Mouse (Mus musculus): ENCODE results near the gene Elp5. TPM values are rescaled to one million over a fixed set of nuclear protein-coding genes. Genes with fewer than 3 reads are reported as not detected.
A peak's percentile ranks its signal among the peaks of the same experiment; 100 is the strongest.

Elp5 gene
- polyA plus RNA-seq, 1 experiment from 2014 or later = 112 TPM

- 48% methylated on average over 1 of the region's 1 CpGs for WGBS
- H3K9ac ChIP-seq = no peak overlapping the region
- peaks cover 18% of the 10 kb centered on the region for H3K4me1 ChIP-seq
- no peak overlapping the region for H3K4me3 ChIP-seq (replicated peaks)
- H3K27ac ChIP-seq (replicated peaks) = no peak overlapping the region
- no peak for ATAC-seq (ENCODE audit: insufficient number of reproducible peaks, low FRiP score, low TSS enrichment, low read depth)
- H3K36me3 ChIP-seq = no peaks in the 10 kb centered on the region
- no peak overlapping the region for H3K4me2 ChIP-seq (replicated peaks)
- no peaks in the 10 kb centered on the region for H3K27me3 ChIP-seq
- no peaks in the 10 kb centered on the region for H3K9me3 ChIP-seq (replicated peaks)
These were observed 30.0 kb downstream of the Elp5 start for GRCm38 (mm10) chr11:69952274-69952673.

DNA sequence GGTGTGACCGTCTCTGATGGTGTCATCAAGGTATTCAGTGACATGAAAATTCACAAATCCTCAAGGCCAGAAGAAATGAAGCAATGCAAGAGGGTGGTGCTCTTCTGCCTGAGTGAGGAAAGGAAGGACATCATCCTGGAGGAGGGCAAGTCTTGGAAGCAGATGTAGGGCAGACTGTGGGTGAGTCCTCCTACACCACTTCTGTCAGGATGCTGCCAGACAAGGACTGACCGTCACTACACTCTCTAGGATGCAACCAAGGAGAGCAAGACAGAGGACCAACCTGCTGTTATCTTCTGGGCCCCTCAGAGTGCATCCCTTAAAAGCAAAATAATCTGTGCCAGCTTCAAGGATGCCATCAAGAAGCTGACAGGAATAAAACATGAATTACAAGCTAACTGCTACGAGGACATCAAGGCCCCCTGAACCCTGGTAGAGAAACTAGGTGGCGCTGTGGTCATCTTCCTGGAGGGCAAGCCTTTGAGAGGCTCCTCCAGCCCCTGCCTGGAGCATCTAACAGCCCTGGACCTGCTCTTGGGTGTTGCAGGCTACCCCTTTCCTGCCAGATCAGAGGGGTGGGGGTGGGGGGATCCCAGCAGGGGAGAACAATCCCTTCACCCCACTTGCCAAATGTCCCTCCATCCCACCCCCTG is 31.4 kb downstream of the Elp5 start:
- Histone ChIP-seq H3K4me3 (replicated peaks) (no peak overlapping the region), H3K27me3 (no peaks in the 10 kb centered on the region), H3K9ac (no peak overlapping the region), H3K4me2 (replicated peaks) (no peak overlapping the region), H3K27ac (replicated peaks) (no peak overlapping the region), H3K4me1 (peaks cover 32% of the 10 kb centered on the region), H3K9me3 (replicated peaks) (no peaks in the 10 kb centered on the region), H3K36me3 (no peaks in the 10 kb centered on the region)
- 40% methylated on average over 4 of the region's 4 CpGs for WGBS
- ATAC-seq (ENCODE audit: insufficient number of reproducible peaks, low FRiP score, low TSS enrichment, low read depth) = no peak

GRCm38 (mm10) chr11:69948763-69949150 is 33.6 kb downstream of the Elp5 start:
- WGBS = 0% methylated on average over 14 of the region's 14 CpGs
- H3K27ac ChIP-seq (replicated peaks) = peak overlapping the region; percentile 85
- H3K36me3 ChIP-seq = peaks cover 17% of the 10 kb centered on the region
- no peaks in the 10 kb centered on the region for H3K27me3 ChIP-seq
- peak; percentile 66 for ATAC-seq (ENCODE audit: insufficient number of reproducible peaks, low FRiP score, low TSS enrichment, low read depth)
- H3K4me2 ChIP-seq (replicated peaks) = peak overlapping the region; percentile 81
- peaks cover 34% of the 10 kb centered on the region for H3K4me1 ChIP-seq
- peak overlapping the region; percentile 53 for H3K4me3 ChIP-seq (replicated peaks)
- no peak overlapping the region for H3K9ac ChIP-seq
- no peaks in the 10 kb centered on the region for H3K9me3 ChIP-seq (replicated peaks)

GRCm38 (mm10) chr11:69948066-69948762 is 34.1 kb downstream of the Elp5 start, which contains the start of gene Slc2a4:
Slc2a4 (minus strand) TSS chr11:69948188.
- Histone ChIP-seq H3K4me1 (peaks cover 34% of the 10 kb centered on the region), H3K9ac (peak within 1 kb of the TSS; percentile 26), H3K4me2 (replicated peaks) (peak within 1 kb of the TSS; percentile 81), H3K27ac (replicated peaks) (peak within 1 kb of the TSS; percentile 85), H3K9me3 (replicated peaks) (no peaks in the 10 kb centered on the region), H3K4me3 (replicated peaks) (peak within 1 kb of the TSS; percentile 53), H3K36me3 (peaks cover 20% of the 10 kb centered on the region), H3K27me3 (no peaks in the 10 kb centered on the region)
- peak; percentile 92 for ATAC-seq (ENCODE audit: insufficient number of reproducible peaks, low FRiP score, low TSS enrichment, low read depth)
- WGBS = under 1% methylated on average over 33 of the region's 34 CpGs

- Histone ChIP-seq H3K27ac (replicated peaks) (peak overlapping the region; percentile 85), H3K4me1 (peaks cover 34% of the 10 kb centered on the region), H3K9ac (peak overlapping the region; percentile 26; the same call in 1 of the 2 replicates), H3K27me3 (no peaks in the 10 kb centered on the region), H3K36me3 (peaks cover 24% of the 10 kb centered on the region), H3K9me3 (replicated peaks) (no peaks in the 10 kb centered on the region), H3K4me2 (replicated peaks) (peak overlapping the region; percentile 81), H3K4me3 (replicated peaks) (peak overlapping the region; percentile 53)
- under 1% methylated on average over 29 of the region's 29 CpGs for WGBS
- peak; percentile 11; the same call in 1 of the 2 replicates for ATAC-seq (ENCODE audit: insufficient number of reproducible peaks, low FRiP score, low TSS enrichment, low read depth)
These were observed 34.8 kb downstream of the Elp5 start for GRCm38 (mm10) chr11:69947337-69948065.

DNA sequence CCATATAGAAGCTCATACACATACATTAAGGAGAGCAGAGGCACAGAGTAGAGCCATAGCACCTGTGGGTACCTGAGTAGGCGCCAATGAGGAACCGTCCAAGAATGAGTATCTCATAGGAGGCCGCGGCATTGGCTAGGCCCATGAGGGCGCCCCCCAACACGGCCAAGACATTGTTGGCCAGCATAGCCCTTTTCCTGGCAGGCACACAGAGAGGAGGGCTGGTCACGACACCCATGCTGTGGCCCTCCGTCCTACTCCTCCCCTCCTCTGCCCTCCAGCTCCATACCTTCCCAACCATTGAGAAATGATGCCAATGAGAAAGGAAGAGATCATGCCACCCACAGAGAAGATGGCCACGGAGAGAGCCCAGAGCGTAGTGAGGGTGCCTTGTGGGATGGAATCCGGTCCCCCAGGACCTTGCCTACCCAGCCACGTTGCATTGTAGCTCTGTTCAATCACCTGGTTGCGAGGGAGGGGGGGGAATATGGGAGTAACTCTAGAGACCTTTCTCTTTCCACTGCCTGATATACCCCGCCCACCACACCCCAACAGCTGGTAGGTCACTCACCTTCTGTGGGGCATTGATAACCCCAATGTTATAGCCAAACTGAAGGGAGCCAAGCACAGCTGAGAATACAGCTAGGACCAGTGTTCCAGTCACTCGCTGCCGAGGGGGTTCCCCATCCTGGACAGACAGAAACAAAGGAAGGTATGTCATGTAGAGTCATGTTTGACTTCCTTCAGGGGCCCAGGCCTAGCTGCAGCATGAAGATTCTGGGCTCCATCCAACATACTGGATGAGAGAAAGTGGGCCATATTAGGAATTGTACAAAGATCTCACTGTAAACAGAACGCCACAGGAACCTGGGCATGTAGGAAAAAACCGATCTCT is 36.1 kb downstream of the Elp5 start:
- ATAC-seq (ENCODE audit: insufficient number of reproducible peaks, low FRiP score, low TSS enrichment, low read depth) = no peak
- Histone ChIP-seq H3K27me3 (no peaks in the 10 kb centered on the region), H3K27ac (replicated peaks) (no peak overlapping the region), H3K36me3 (peaks cover 24% of the 10 kb centered on the region), H3K4me3 (replicated peaks) (peak overlapping the region; percentile 53), H3K4me1 (peaks cover 34% of the 10 kb centered on the region), H3K4me2 (replicated peaks) (peak overlapping the region; percentile 81), H3K9ac (no peak overlapping the region), H3K9me3 (replicated peaks) (no peaks in the 10 kb centered on the region)
- whole genome bisulfite sequencing = 84% methylated on average over 18 of the region's 18 CpGs

DNA sequence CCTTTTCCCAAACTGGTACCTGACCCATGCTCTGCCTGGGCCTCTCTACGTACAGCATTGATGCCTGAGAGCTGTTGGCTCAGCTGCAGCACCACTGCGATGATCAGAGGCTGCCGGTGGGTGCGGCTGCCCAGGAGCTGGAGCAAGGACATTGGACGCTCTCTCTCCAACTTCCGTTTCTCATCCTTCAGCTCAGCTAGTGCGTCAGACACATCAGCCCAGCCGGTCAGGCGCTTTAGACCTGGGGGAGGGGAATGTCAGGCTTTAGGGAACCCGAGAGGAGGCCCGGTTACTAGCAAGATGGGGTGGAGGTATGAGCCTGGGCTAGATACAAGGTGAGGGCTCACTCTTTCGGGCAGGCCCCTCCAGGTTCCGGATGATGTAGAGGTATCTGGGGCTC is 37.1 kb downstream of the Elp5 start:
- Histone ChIP-seq H3K4me2 (replicated peaks) (no peak overlapping the region), H3K27ac (replicated peaks) (no peak overlapping the region), H3K4me1 (peaks cover 34% of the 10 kb centered on the region), H3K27me3 (no peaks in the 10 kb centered on the region), H3K4me3 (replicated peaks) (no peak overlapping the region), H3K36me3 (peaks cover 24% of the 10 kb centered on the region), H3K9me3 (replicated peaks) (no peaks in the 10 kb centered on the region), H3K9ac (no peak overlapping the region)
- 74% methylated on average over 13 of the region's 13 CpGs for WGBS
- ATAC-seq (ENCODE audit: insufficient number of reproducible peaks, low FRiP score, low TSS enrichment, low read depth) = no peak

GRCm38 (mm10) chr11:69940962-69941361 is 41.4 kb downstream of the Elp5 start:
- H3K27ac ChIP-seq (replicated peaks) = no peak overlapping the region
- no peak overlapping the region for H3K9ac ChIP-seq
- H3K4me1 ChIP-seq = peaks cover 31% of the 10 kb centered on the region
- 81% methylated on average over 4 of the region's 4 CpGs for WGBS
- H3K9me3 ChIP-seq (replicated peaks) = no peaks in the 10 kb centered on the region
- ATAC-seq (ENCODE audit: insufficient number of reproducible peaks, low FRiP score, low TSS enrichment, low read depth) = no peak
- peaks cover 9% of the 10 kb centered on the region; the same call in 1 of the 2 replicates for H3K27me3 ChIP-seq
- H3K4me3 ChIP-seq (replicated peaks) = no peak overlapping the region
- peaks cover 24% of the 10 kb centered on the region for H3K36me3 ChIP-seq
- H3K4me2 ChIP-seq (replicated peaks) = no peak overlapping the region

- no peak for ATAC-seq (ENCODE audit: insufficient number of reproducible peaks, low FRiP score, low TSS enrichment, low read depth)
- no peak overlapping the region for H3K4me3 ChIP-seq (replicated peaks)
- peaks cover 15% of the 10 kb centered on the region for H3K36me3 ChIP-seq
- WGBS = 92% methylated on average over 17 of the region's 17 CpGs
- H3K4me2 ChIP-seq (replicated peaks) = no peak overlapping the region
- peaks cover 40% of the 10 kb centered on the region for H3K4me1 ChIP-seq
- peaks cover 13% of the 10 kb centered on the region; the same call in 1 of the 2 replicates for H3K27me3 ChIP-seq
- no peak overlapping the region for H3K9ac ChIP-seq
- H3K9me3 ChIP-seq (replicated peaks) = no peaks in the 10 kb centered on the region
- no peak overlapping the region for H3K27ac ChIP-seq (replicated peaks)
These were observed 42.6 kb downstream of the Elp5 start for GRCm38 (mm10) chr11:69939731-69940130.

- Histone ChIP-seq H3K4me2 (replicated peaks) (no peak overlapping the region), H3K27me3 (peaks cover 13% of the 10 kb centered on the region; the same call in 1 of the 2 replicates), H3K9ac (no peak overlapping the region), H3K36me3 (peaks cover 10% of the 10 kb centered on the region), H3K9me3 (replicated peaks) (no peaks in the 10 kb centered on the region), H3K27ac (replicated peaks) (no peak overlapping the region), H3K4me1 (peaks cover 45% of the 10 kb centered on the region), H3K4me3 (replicated peaks) (no peak overlapping the region)
- no peak for ATAC-seq (ENCODE audit: insufficient number of reproducible peaks, low FRiP score, low TSS enrichment, low read depth)
- whole genome bisulfite sequencing = 63% methylated on average over 5 of the region's 5 CpGs
These were observed 43.1 kb downstream of the Elp5 start for GRCm38 (mm10) chr11:69939181-69939580.
